Mouse (Mus musculus) neural tube, embryonic 14.5 days (tissue): ENCODE measurements around the gene Usp35. TPM values are rescaled to one million over a fixed set of nuclear protein-coding genes. Genes with fewer than 3 reads are reported as not detected.
A peak's percentile ranks its signal among the peaks of the same experiment; 100 is the strongest.

Source experiments
- ATAC-seq: fragments of 200-750 bp; cut with Nextera tagmentation; 2 replicates; pipeline ENCODE4 v1.8.0; 2017; ENCODE audit warnings: low read depth, mild to moderate bottlenecking, moderate TSS enrichment, moderate library complexity
- H3K27ac ChIP-seq: fragments of 300-500 bp; sonication (generic); 2 replicates; pipeline ENCODE4 v1.5.1; 2014; ENCODE audit warnings: low read depth, mild to moderate bottlenecking, control low read depth, low read length, moderate library complexity, mixed read lengths
- H3K27me3 ChIP-seq: fragments of 300-500 bp; sonication (generic); 2 replicates; pipeline ENCODE4 v1.6.1; 2014; ENCODE audit warnings: low read length; ENCODE audit not compliant: control insufficient read depth, insufficient read depth
- H3K36me3 ChIP-seq: fragments of 300-500 bp; sonication (generic); 2 replicates; pipeline ENCODE4 v1.6.1; 2014; ENCODE audit warnings: low read length, mixed read lengths; ENCODE audit not compliant: control insufficient read depth, insufficient read depth
- H3K4me1 ChIP-seq: fragments of 300-500 bp; sonication (generic); 2 replicates; pipeline ENCODE4 v1.6.1; 2014; ENCODE audit warnings: low read length; ENCODE audit not compliant: control insufficient read depth, insufficient read depth
- H3K4me2 ChIP-seq: fragments of 300-500 bp; sonication (generic); 2 replicates; pipeline ENCODE4 v1.6.1; 2014; ENCODE audit warnings: mild to moderate bottlenecking, low read depth, low read length, control low read depth
- H3K4me3 ChIP-seq: fragments of 300-500 bp; sonication (generic); 2 replicates; pipeline ENCODE4 v1.5.1; 2014; ENCODE audit warnings: low read depth, low read length, control low read depth, mixed read lengths
- H3K9ac ChIP-seq: fragments of 300-500 bp; sonication (generic); replicated peaks from 2 replicates; pipeline ENCODE4 v1.6.1; 2014; ENCODE audit warnings: low read depth, mild to moderate bottlenecking, control low read depth, low read length, mixed read lengths
- H3K9me3 ChIP-seq: fragments of 300-500 bp; sonication (generic); 2 replicates; pipeline ENCODE4 v1.6.1; 2016; ENCODE audit warnings: low read length; ENCODE audit not compliant: control insufficient read depth
- WGBS: fragments of 180-500 bp; shearing (Covaris S2); extraction: QIAGEN DNeasy Blood & Tissue Kit; methylation state at CpG from one replicate; pipeline ENCODE4 v1.1.7; 2014; 5-methylcytosine and 5-hydroxymethylcytosine counted together
- polyA plus RNA-seq: library from polyadenylated mRNA; unstranded; fragments of >200 nt; fragmentation: Nextera tagmentation; extraction: Ambion mirVana; gene quantifications from 2 replicates; pipeline ENCODE4 v1.2.1, GENCODE M21; 2014

The Usp35 gene
- polyA plus RNA-seq, 1 experiment from 2014 or later, result 4.6 TPM

DNA sequence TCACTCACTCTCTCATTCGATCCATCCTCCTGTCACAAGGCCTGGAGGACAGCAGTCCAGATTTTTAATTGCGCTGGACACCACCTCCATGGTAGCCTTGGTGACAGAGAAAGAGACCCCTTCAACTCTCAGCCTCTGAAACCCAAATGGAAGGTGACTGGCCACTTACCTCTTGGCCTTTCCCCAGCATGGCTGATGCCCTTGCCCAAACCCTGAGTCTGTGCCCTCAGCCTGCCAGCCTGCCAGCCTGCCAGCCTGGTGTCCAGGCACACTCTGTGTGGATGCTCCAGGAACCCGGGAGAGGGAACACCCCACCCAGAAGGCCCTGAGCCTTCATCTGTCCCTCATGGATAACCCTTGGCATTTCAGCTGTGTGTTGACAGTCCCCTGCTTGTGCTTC, 2.1 kb downstream of the Usp35 start:
- no peak for ATAC-seq
- Histone ChIP-seq H3K4me1 (peaks cover 18% of the 10 kb centered on the region), H3K27ac (no peak overlapping the region), H3K9me3 (no peaks in the 10 kb centered on the region), H3K9ac (no peak overlapping the region), H3K4me2 (no peak overlapping the region), H3K4me3 (no peak overlapping the region), H3K27me3 (peaks cover 15% of the 10 kb centered on the region), H3K36me3 (no peaks in the 10 kb centered on the region)
- WGBS, result 93% methylated on average over 3 of the region's 3 CpGs

- Histone ChIP-seq H3K4me3 (no peak overlapping the region), H3K27ac (no peak overlapping the region), H3K4me2 (no peak overlapping the region), H3K27me3 (peaks cover 15% of the 10 kb centered on the region), H3K9me3 (no peaks in the 10 kb centered on the region), H3K36me3 (no peaks in the 10 kb centered on the region), H3K9ac (0 out of 2 replicates have a peak overlapping the region, but pooled peaks have one; percentile 21), H3K4me1 (peaks cover 18% of the 10 kb centered on the region)
- no peak for ATAC-seq
- WGBS, result 71% methylated on average over 13 of the region's 13 CpGs
Measured at GRCm38 (mm10) chr7:97328891-97329588, 2.8 kb downstream of the Usp35 start.

GRCm38 (mm10) chr7:97327376-97327775, 4.4 kb downstream of the Usp35 start:
- Histone ChIP-seq H3K9ac (no peak overlapping the region), H3K27me3 (peaks cover 15% of the 10 kb centered on the region), H3K4me3 (no peak overlapping the region), H3K9me3 (no peaks in the 10 kb centered on the region), H3K36me3 (no peaks in the 10 kb centered on the region), H3K4me2 (no peak overlapping the region), H3K27ac (no peak overlapping the region), H3K4me1 (peaks cover 13% of the 10 kb centered on the region)
- 96% methylated on average over 4 of the region's 4 CpGs for whole genome bisulfite sequencing
- ATAC-seq, result no peak

- H3K4me3 ChIP-seq, result peak overlapping the region; percentile 24
- peaks cover 15% of the 10 kb centered on the region for H3K27me3 ChIP-seq
- no peaks in the 10 kb centered on the region for H3K9me3 ChIP-seq
- H3K27ac ChIP-seq, result no peak overlapping the region
- 15% methylated on average over 78 of the region's 96 CpGs for WGBS
- peaks cover 5% of the 10 kb centered on the region; the same call in 1 of the 2 replicates for H3K4me1 ChIP-seq
- no peaks in the 10 kb centered on the region for H3K36me3 ChIP-seq
- peak overlapping the region; percentile 39 for H3K4me2 ChIP-seq
- H3K9ac ChIP-seq, result no peak overlapping the region
- ATAC-seq, result peak; percentile 64
Measured at GRCm38 (mm10) chr7:97325156-97325985, 6.4 kb downstream of the Usp35 start.

- H3K36me3 ChIP-seq, result no peaks in the 10 kb centered on the region
- peaks cover 5% of the 10 kb centered on the region; the same call in 1 of the 2 replicates for H3K4me1 ChIP-seq
- H3K9ac ChIP-seq, result no peak overlapping the region
- H3K4me2 ChIP-seq, result no peak overlapping the region
- no peaks in the 10 kb centered on the region for H3K9me3 ChIP-seq
- H3K4me3 ChIP-seq, result no peak overlapping the region
- H3K27ac ChIP-seq, result no peak overlapping the region
- peaks cover 15% of the 10 kb centered on the region for H3K27me3 ChIP-seq
- whole genome bisulfite sequencing, result 92% methylated on average over 8 of the region's 8 CpGs
- ATAC-seq, result no peak
Measured at GRCm38 (mm10) chr7:97324342-97324741, 7.5 kb downstream of the Usp35 start.

DNA sequence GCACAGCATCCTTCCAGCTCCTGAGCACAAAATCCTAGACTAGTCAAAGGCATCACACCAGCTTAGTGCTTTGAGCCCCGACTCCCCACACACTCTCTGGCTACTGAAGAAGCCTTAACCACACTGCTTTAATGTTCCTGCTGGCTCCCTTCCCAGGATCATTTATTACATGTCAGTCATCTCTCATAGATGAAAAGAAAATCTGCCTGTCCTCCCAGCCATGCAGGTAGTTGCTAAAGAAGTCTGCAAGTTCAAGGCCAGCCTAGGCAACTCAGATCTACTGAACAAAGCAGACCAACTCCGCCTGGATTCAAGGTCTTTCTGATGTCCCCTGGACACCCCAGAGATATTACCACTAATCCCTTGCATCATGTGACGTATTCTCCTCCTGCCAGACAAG, 14.1 kb downstream of the Usp35 start:
- H3K9ac ChIP-seq, result no peak overlapping the region
- no peaks in the 10 kb centered on the region for H3K9me3 ChIP-seq
- no peak overlapping the region for H3K4me2 ChIP-seq
- H3K4me3 ChIP-seq, result no peak overlapping the region
- H3K27ac ChIP-seq, result no peak overlapping the region
- H3K36me3 ChIP-seq, result peaks cover 5% of the 10 kb centered on the region; the same call in 1 of the 2 replicates
- no peak for ATAC-seq
- no peaks in the 10 kb centered on the region for H3K27me3 ChIP-seq
- 89% methylated on average over 3 of the region's 3 CpGs for WGBS
- no peaks in the 10 kb centered on the region for H3K4me1 ChIP-seq

DNA sequence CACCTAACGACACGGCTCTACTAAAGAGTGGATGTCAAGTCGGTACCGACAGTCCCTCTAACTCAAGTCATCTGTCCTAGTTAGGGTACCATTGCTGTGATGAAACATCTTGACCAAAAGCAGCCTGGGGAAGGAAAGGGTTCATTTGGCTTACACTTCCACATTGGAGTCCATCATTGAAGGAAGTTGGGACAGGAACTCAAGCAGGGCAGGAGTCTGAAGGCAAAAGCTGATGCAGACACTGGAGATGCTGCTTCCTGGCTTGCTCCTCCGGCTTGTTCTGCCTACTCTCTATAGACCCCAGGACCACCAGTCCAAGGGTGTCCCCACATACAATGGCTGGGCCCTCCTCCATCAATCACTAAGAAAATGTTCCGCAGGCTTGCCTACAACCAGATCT, 16.2 kb downstream of the Usp35 start:
- H3K4me1 ChIP-seq, result no peaks in the 10 kb centered on the region
- H3K36me3 ChIP-seq, result peaks cover 12% of the 10 kb centered on the region
- no peak overlapping the region for H3K27ac ChIP-seq
- H3K27me3 ChIP-seq, result no peaks in the 10 kb centered on the region
- H3K4me3 ChIP-seq, result no peak overlapping the region
- no peaks in the 10 kb centered on the region for H3K9me3 ChIP-seq
- no peak for ATAC-seq
- no peak overlapping the region for H3K9ac ChIP-seq
- H3K4me2 ChIP-seq, result no peak overlapping the region
- 87% methylated on average over 6 of the region's 6 CpGs for WGBS

GRCm38 (mm10) chr7:97314646-97315045, 17.2 kb downstream of the Usp35 start:
- Histone ChIP-seq H3K9me3 (no peaks in the 10 kb centered on the region), H3K4me1 (no peaks in the 10 kb centered on the region), H3K36me3 (peaks cover 12% of the 10 kb centered on the region), H3K4me2 (no peak overlapping the region), H3K27me3 (no peaks in the 10 kb centered on the region), H3K27ac (no peak overlapping the region), H3K4me3 (no peak overlapping the region), H3K9ac (no peak overlapping the region)
- 85% methylated on average over 5 of the region's 5 CpGs for WGBS
- no peak for ATAC-seq

DNA sequence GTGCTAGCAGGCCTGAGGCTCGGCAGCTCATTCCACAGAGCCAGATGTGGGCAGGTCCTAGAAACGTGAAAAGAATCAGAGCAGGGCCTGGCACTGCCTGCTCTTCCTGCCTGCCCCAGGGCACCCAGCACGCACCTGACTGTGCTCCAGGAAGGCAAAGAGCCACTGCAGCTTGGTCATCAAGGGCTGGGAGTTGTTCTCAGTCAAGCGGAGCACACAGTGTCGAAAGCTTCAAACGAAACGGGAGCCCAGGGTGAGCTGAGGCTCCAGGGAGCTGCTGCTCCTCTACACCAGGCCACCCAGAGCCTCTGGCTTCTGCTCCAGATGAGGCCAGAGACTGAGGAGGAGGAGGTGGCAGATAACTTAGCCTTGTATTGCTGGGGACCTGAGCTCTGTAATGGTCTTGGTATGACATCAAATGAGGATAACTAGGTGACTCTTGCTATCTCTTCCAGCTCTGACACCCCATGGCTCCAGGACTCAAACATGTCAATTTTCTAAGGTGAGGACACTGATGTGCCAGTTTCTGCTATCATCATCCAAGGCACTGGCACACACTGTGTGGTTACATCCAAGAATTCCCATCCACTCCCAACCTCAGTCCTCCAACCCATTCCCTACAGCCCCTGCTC, 18.3 kb downstream of the Usp35 start:
- Histone ChIP-seq H3K27me3 (no peaks in the 10 kb centered on the region), H3K9me3 (no peaks in the 10 kb centered on the region), H3K36me3 (peaks cover 23% of the 10 kb centered on the region), H3K27ac (no peak overlapping the region), H3K4me3 (no peak overlapping the region), H3K4me2 (no peak overlapping the region), H3K9ac (no peak overlapping the region), H3K4me1 (no peaks in the 10 kb centered on the region)
- 86% methylated on average over 7 of the region's 7 CpGs for WGBS
- no peak for ATAC-seq
